Mouse (Mus musculus): ENCODE measurements around the gene Zfp57.

Gene Zfp57

DNA sequence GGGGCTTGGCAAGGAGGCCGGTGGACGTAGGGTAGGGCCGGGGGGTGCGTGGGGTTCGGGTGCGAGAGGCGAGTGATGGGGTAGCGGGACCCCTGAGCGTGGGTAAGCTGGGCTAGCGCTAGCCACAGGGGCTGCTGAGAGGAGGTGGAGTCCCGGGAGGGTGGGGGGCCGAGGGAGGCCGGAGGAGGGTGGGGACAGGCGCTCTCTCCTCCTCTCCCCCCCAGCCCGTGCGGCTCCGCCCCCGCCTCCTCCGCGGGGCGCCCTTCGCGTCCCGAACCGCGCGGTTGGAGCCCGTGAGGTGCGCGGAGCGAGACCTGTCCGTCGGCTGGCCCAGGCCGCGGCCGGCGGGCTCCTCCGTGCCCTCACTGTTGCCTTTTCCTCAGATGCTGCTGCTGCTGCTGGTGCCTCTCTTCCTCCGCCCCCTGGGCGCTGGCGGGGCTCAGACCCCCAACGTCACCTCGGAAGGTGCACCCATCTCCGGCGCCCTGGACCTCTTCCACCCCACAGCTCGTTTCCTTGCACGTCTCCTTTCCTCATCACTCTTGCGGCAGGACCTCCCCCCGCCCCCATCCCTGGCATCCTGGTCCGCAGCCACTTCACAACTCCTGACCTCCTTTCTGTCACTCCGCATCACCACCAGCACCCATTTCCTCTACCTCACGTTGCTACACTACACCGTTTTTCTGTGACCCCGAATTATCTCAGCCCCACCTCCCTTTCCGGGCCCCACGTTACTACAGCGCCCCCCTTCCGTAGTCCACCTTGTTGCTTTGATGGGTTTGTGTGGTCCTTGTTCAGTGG is 45.5 kb downstream of the Zfp57 start:
- DNase-seq, result peak; percentile 83 to 85

GRCm38 (mm10) chr17:37047332-37047976 is 46.5 kb downstream of the Zfp57 start:
- DNase-seq, result peak; percentile 36 to 40

- no peak for DNase-seq
Measured at GRCm38 (mm10) chr17:37047981-37048380, 47.0 kb downstream of the Zfp57 start.

DNA sequence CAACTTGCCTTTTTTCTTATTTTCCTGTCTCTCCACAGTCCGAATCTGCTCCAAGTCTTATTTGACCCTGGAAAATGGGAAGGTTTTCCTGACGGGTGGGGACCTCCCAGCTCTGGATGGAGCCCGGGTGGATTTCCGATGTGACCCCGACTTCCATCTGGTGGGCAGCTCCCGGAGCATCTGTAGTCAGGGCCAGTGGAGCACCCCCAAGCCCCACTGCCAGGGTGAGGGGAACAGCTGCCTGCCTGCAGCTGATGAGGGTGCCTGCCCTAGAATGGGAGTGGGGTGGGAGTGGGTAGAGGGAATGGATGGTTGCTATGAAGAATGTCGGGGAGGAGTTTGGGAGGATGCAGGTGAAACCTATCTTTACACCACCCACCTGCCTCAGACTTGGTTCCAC is 47.4 kb downstream of the Zfp57 start:
- DNase-seq, result peak; percentile 32 to 38

DNA sequence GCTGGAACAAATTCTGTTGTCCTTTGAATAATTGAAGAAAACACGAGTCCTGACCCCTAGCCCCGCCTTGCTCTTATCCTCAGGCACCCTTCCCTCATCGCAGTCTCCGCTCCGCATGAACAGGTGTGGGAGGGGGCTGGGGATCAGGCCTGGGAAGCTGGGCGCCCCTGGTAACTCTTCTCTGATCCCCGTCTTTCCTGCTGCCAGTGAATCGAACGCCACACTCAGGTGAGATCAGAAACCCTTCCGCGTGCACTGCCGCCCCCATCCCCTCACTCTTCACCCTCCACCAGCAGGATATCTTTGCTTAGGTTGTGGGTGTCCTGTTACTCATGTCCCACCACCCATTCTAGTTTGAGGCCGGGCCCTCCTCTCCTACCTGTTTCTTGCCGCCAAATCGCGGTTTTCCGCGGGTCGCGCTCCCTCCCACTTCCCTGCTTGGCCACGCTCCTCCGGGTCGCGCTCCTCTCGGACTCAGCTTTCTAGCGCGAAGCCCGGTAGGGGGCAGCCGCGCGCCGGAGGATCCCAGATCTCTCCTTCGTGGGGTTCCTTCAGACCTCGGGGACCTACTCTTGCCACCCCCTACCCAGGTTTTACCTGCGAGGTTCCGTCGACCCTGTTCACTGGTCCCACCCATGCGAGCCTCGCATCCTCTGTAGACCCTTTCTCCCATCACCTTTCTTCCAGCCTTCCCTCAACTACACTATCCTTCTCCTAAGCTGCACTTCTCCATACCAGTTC is 48.8 kb downstream of the Zfp57 start:
- DNase-seq, result peak; percentile 92 to 93

- DNase-seq, result peak; percentile 96 to 98
Measured at GRCm38 (mm10) chr17:37050399-37050798, 49.4 kb downstream of the Zfp57 start.

- peak in 1 of 2 experiments; percentile 68 for DNase-seq
Measured at GRCm38 (mm10) chr17:37050876-37051275, 49.9 kb downstream of the Zfp57 start.

GRCm38 (mm10) chr17:37051745-37052144 is 50.8 kb downstream of the Zfp57 start:
- no peak for DNase-seq

GRCm38 (mm10) chr17:37056957-37057356 is 56.0 kb downstream of the Zfp57 start:
- DNase-seq, result no peak

All from cerebellum, postnatal 10 days (tissue).